Mouse (Mus musculus): ENCODE data around the gene Mgat4b. TPM values are rescaled to one million over a fixed set of nuclear protein-coding genes. Genes with fewer than 3 reads are reported as not detected.

Mgat4b gene
- polyA plus RNA-seq, 1 experiment from 2014 or later: 36.6 TPM

DNA sequence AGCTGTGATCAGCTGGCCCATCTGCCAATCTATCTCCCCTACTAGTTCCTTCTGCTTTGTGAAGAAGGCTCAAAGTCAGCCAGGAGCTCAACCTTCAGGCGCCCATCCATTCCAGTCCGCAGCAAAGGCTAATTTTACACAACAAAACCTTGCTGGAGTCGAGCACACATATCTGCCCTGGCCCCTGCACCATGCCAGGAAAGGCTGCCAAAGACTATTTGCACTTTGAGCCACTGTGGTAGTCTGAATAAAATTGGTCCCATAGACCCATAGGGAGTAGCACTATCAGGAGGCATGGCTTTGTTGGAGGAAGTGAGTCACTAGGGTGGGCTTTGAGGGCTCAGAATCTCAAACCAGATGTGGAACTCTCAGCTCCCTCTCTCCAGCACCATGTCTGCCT lies 5.3 kb upstream of the Mgat4b start:
- no peak overlapping the region for H3K4me3 ChIP-seq
- no peak overlapping the region for H3K4me2 ChIP-seq
- H3K4me1 ChIP-seq (replicated peaks): peaks cover 17% of the 10 kb centered on the region
- H3K27me3 ChIP-seq: no peaks in the 10 kb centered on the region
- H3K27ac ChIP-seq: no peak overlapping the region
- no peaks in the 10 kb centered on the region for H3K9me3 ChIP-seq
- peaks cover 75% of the 10 kb centered on the region for H3K36me3 ChIP-seq
- H3K9ac ChIP-seq: no peak overlapping the region
- 94% methylated on average over 3 of the region's 3 CpGs for WGBS
- no peak for ATAC-seq (ENCODE audit: low FRiP score)

DNA sequence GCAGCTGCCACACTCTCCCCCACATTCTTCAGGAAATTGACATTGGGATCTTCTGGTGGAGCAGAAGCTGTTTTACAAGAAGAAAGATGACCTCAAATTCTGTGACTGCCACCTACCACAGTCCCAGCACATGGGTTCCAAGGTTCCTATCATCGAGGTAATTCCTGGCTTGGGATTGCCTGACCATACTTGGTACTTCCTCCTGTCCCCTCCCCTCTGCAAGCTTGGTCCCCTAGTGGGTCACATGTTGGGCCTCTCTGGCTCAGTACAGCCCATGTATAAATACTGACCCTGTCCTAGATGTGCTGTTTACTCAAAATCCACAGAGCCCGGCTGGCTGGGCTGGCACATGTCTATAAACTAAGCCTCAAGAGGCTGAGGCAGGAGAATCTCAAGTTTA lies 4.7 kb upstream of the Mgat4b start:
- 95% methylated on average over 2 of the region's 2 CpGs for WGBS
- no peak overlapping the region for H3K27ac ChIP-seq
- H3K4me3 ChIP-seq: no peak overlapping the region
- no peaks in the 10 kb centered on the region for H3K27me3 ChIP-seq
- no peak overlapping the region for H3K9ac ChIP-seq
- ATAC-seq (ENCODE audit: low FRiP score): no peak
- H3K36me3 ChIP-seq: peaks cover 69% of the 10 kb centered on the region
- H3K9me3 ChIP-seq: no peaks in the 10 kb centered on the region
- H3K4me2 ChIP-seq: no peak overlapping the region
- H3K4me1 ChIP-seq (replicated peaks): peaks cover 20% of the 10 kb centered on the region

DNA sequence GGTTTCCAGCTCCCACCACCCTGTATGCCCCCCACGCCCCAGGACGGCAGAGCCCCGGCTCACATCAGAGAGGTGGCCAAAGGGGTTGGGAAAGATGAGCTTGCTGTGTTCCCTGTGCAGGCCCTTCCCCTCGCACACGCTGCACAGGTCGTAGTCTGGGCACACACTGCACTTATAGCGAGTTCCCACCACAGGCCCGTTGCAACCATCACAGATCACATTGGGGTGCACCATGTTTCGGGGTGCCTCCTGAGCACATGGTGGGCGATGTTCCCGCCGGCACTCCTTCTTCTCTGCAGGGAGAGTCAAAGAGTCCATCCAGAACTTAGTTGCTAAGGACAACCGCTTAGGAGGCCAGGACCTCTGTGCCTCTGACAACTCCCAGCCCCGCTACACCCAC lies 3.3 kb upstream of the Mgat4b start:
- peaks cover 56% of the 10 kb centered on the region for H3K36me3 ChIP-seq
- 98% methylated on average over 14 of the region's 14 CpGs for WGBS
- no peak for ATAC-seq (ENCODE audit: low FRiP score)
- peaks cover 27% of the 10 kb centered on the region for H3K4me1 ChIP-seq (replicated peaks)
- no peak overlapping the region for H3K9ac ChIP-seq
- no peak overlapping the region for H3K4me3 ChIP-seq
- no peak overlapping the region for H3K4me2 ChIP-seq
- no peaks in the 10 kb centered on the region for H3K27me3 ChIP-seq
- no peak overlapping the region for H3K27ac ChIP-seq
- H3K9me3 ChIP-seq: no peaks in the 10 kb centered on the region

- Histone ChIP-seq H3K4me1 (replicated peaks) (peaks cover 30% of the 10 kb centered on the region), H3K27me3 (no peaks in the 10 kb centered on the region), H3K9me3 (no peaks in the 10 kb centered on the region), H3K9ac (no peak overlapping the region), H3K4me2 (no peak overlapping the region), H3K27ac (no peak overlapping the region), H3K36me3 (peaks cover 49% of the 10 kb centered on the region), H3K4me3 (no peak overlapping the region)
- 97% methylated on average over 5 of the region's 5 CpGs for WGBS
- no peak for ATAC-seq (ENCODE audit: low FRiP score)
Observed at GRCm38 (mm10) chr11:50208039-50208438, 2.7 kb upstream of the Mgat4b start.

- peaks cover 30% of the 10 kb centered on the region for H3K36me3 ChIP-seq
- no peaks in the 10 kb centered on the region for H3K27me3 ChIP-seq
- H3K9ac ChIP-seq: peak overlapping the region; percentile 98
- peak overlapping the region; percentile 99 for H3K27ac ChIP-seq
- peak overlapping the region; percentile 61 for H3K4me2 ChIP-seq
- H3K4me3 ChIP-seq: peak overlapping the region; percentile 95
- under 1% methylated on average over 24 of the region's 24 CpGs for WGBS
- peak; percentile 94 for ATAC-seq (ENCODE audit: low FRiP score)
- H3K4me1 ChIP-seq (replicated peaks): peaks cover 34% of the 10 kb centered on the region
- H3K9me3 ChIP-seq: no peaks in the 10 kb centered on the region
Observed at GRCm38 (mm10) chr11:50210101-50210504, 587 bp upstream of the Mgat4b start.

DNA sequence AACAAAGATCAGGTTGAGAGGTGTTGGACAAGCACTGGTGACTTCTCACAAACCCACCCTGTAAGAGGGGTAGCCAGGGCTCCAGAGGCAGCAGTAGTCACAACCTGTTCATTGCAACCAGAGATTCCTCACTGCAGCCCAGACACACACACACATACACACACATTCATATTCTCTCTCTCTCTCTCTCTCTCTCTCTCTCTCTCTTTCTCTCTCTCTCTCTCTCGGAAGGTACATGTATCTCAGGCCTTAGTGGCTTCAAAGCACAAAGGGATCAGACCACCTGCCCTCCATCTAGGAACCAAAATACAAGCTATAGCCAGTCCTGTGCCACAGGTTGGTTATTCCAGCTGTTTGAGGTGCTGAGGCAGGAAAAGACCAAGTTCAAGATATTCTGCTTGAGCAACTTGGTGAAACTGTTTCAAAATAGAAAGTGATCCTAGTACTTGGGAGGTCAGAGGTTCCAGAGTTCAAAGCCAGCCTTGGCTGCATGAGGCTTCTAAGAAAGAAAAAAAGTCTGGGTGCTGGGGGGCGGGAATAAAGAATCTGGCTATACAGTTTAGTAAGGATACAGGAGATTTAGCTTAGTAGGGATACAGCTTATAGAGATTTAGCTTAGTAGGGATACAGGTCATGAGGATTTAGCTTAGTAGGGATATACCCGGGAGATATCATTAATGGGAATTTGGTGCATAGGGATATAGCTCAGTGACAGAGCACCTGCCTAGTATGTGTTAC lies 801 bp downstream of the Mgat4b start:
- Histone ChIP-seq H3K27me3 (no peaks in the 10 kb centered on the region), H3K9me3 (no peaks in the 10 kb centered on the region), H3K4me3 (peak overlapping the region; percentile 95), H3K36me3 (peaks cover 16% of the 10 kb centered on the region), H3K9ac (peak overlapping the region; percentile 98), H3K27ac (peak overlapping the region; percentile 99), H3K4me1 (replicated peaks) (peaks cover 48% of the 10 kb centered on the region), H3K4me2 (peak overlapping the region; percentile 61)
- WGBS: 94% methylated on average over 3 of the region's 3 CpGs
- no peak for ATAC-seq (ENCODE audit: low FRiP score)

DNA sequence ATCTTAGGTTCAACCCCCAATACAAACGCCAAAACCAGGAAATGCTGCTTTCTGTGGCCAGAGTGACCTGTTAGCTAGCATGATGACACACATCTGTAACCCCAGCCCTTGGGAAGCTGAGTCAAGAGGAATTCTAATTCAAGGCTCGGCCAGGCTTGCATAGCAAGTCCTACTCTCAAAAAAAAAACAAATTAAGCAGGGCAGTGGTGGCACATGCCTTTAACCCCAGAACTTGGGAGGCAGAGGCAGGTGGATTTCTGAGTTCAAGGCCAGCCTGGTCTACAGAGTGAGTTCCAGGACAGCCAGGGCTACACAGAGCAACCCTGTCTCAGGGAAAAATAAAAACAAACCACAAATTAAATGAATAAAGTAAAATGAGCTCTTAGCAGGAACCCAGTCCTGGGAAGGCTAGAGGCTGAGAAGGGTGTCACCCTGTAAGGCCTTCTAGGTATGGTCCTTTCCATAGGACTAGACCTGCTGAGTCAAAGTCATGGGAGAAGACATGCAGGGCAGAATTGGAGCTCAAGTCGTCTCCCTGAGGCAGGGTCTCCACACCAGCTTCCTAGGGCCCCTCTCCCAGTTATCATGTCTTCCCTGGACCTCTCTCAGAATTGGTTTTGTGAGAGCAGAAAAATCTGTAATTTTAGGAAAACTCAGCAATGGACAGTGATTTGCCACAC lies 1.5 kb downstream of the Mgat4b start:
- Histone ChIP-seq H3K4me2 (no peak overlapping the region), H3K9ac (peak overlapping the region; percentile 4; the same call in 1 of the 2 replicates), H3K9me3 (no peaks in the 10 kb centered on the region), H3K4me3 (no peak overlapping the region), H3K27me3 (no peaks in the 10 kb centered on the region), H3K27ac (no peak overlapping the region), H3K4me1 (replicated peaks) (peaks cover 48% of the 10 kb centered on the region), H3K36me3 (peaks cover 9% of the 10 kb centered on the region)
- no peak for ATAC-seq (ENCODE audit: low FRiP score)
- WGBS: 78% methylated on average over 3 of the region's 3 CpGs

- no peaks in the 10 kb centered on the region for H3K9me3 ChIP-seq
- peaks cover under 1% of the 10 kb centered on the region; the same call in 1 of the 2 replicates for H3K36me3 ChIP-seq
- WGBS: 67% methylated on average over 11 of the region's 11 CpGs
- no peak overlapping the region; the same call in 1 of the 2 replicates for H3K27ac ChIP-seq
- H3K4me1 ChIP-seq (replicated peaks): peaks cover 48% of the 10 kb centered on the region
- peak overlapping the region; percentile 4; the same call in 1 of the 2 replicates for H3K9ac ChIP-seq
- no peak overlapping the region for H3K4me2 ChIP-seq
- no peaks in the 10 kb centered on the region for H3K27me3 ChIP-seq
- no peak overlapping the region for H3K4me3 ChIP-seq
- no peak for ATAC-seq (ENCODE audit: low FRiP score)
Observed at GRCm38 (mm10) chr11:50212848-50213758, 2.4 kb downstream of the Mgat4b start.

- Histone ChIP-seq H3K4me1 (replicated peaks) (peaks cover 35% of the 10 kb centered on the region), H3K36me3 (no peaks in the 10 kb centered on the region), H3K9ac (no peak overlapping the region), H3K27me3 (no peaks in the 10 kb centered on the region), H3K4me2 (no peak overlapping the region), H3K9me3 (no peaks in the 10 kb centered on the region), H3K27ac (no peak overlapping the region), H3K4me3 (no peak overlapping the region)
- ATAC-seq (ENCODE audit: low FRiP score): no peak
- WGBS: 94% methylated on average over 6 of the region's 6 CpGs
Observed at GRCm38 (mm10) chr11:50214631-50215030, 3.9 kb downstream of the Mgat4b start.

- Histone ChIP-seq H3K27ac (no peak overlapping the region), H3K27me3 (no peaks in the 10 kb centered on the region), H3K9me3 (no peaks in the 10 kb centered on the region), H3K36me3 (peaks cover 1% of the 10 kb centered on the region; the same call in 1 of the 2 replicates), H3K9ac (0 out of 2 replicates have a peak overlapping the region, but pooled peaks have one; percentile 24), H3K4me3 (no peak overlapping the region), H3K4me2 (0 out of 2 replicates have a peak overlapping the region, but pooled peaks have one; percentile 13), H3K4me1 (replicated peaks) (peaks cover 35% of the 10 kb centered on the region)
- WGBS: 28% methylated on average over 9 of the region's 9 CpGs
- ATAC-seq (ENCODE audit: low FRiP score): no peak
Observed at GRCm38 (mm10) chr11:50215633-50216032, 4.9 kb downstream of the Mgat4b start.

- peaks cover 4% of the 10 kb centered on the region; the same call in 1 of the 2 replicates for H3K36me3 ChIP-seq
- no peak for ATAC-seq (ENCODE audit: low FRiP score)
- H3K27me3 ChIP-seq: no peaks in the 10 kb centered on the region
- WGBS: 76% methylated on average over 4 of the region's 4 CpGs
- H3K4me2 ChIP-seq: no peak overlapping the region
- H3K9me3 ChIP-seq: no peaks in the 10 kb centered on the region
- peaks cover 25% of the 10 kb centered on the region for H3K4me1 ChIP-seq (replicated peaks)
- no peak overlapping the region for H3K4me3 ChIP-seq
- H3K9ac ChIP-seq: no peak overlapping the region
- no peak overlapping the region for H3K27ac ChIP-seq
Observed at GRCm38 (mm10) chr11:50216724-50217366, 6.2 kb downstream of the Mgat4b start.

Data from hindbrain, embryonic 13.5 days (tissue).